Mouse (Mus musculus) spleen, adult 2 months (tissue): ENCODE results near the gene Gdpd5.

ENCODE experiments used
- CTCF ChIP-seq: fragments of 200-500 bp; IDR thresholded peaks from 2 replicates; pipeline ENCODE4 v1.5.1; 2011; ENCODE audit warnings: mild to moderate bottlenecking, inconsistent platforms; ENCODE audit not compliant: insufficient read depth, insufficient read length, insufficient replicate concordance; ENCODE audit errors: extremely low read depth
- POLR2A ChIP-seq: fragments of 200-500 bp; IDR thresholded peaks from 2 replicates; pipeline ENCODE4 v1.6.1; 2011; ENCODE audit warnings: low read depth, low read length, inconsistent platforms

DNA sequence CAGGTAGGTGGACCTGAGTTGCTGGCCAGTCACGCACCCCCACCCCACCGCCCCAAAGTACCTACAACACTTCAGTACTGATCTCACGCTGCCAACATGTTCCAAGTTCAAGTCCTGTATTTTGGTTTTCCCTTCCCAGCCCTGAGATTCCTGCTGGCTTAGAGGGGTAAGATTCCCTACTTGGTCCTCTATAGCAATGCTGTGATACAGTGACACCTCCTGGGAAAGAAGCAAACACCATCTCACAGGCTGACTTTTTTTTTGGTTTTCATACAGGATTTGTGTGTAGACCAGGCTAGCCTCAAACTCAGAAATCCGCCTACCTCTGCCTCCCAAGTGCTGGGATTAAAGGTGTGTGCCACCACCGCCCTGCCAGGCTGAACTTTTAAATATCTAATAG, 96.0 kb downstream of the Gdpd5 start:
- TF ChIP-seq POLR2A (no peak), CTCF (no peak)
